Mouse (Mus musculus) CH12F3 (cell line): ENCODE data around the gene Tomm34.
"Not testable (repeated sequence)": the region's sequence is repeated elsewhere in the genome, so short reads cannot be mapped to it uniquely, and the experiment has no call there.

ENCODE experiments used
- in situ Hi-C: fragments of 300-500 bp; cut with MboI; formaldehyde crosslinking; loops from 2 replicates; pipeline ENCODE4 v1.14.3; 2020; ENCODE audit warnings: low sequenced_read_pairs

Gene Tomm34

GRCm38 (mm10) chr2:164077875-164078274 lies 6.9 kb upstream of the Tomm34 start:
- in situ Hi-C loops, result no loop called here

- in situ Hi-C loops, result no loop called here
Measured at GRCm38 (mm10) chr2:164076874-164077425, 6.0 kb upstream of the Tomm34 start.

GRCm38 (mm10) chr2:164075088-164075487 lies 4.1 kb upstream of the Tomm34 start:
- in situ Hi-C loops, result no loop called here

- in situ Hi-C loops, result no loop called here
Measured at GRCm38 (mm10) chr2:164073918-164074578, 3.1 kb upstream of the Tomm34 start.

- in situ Hi-C loops, result no loop called here
Measured at GRCm38 (mm10) chr2:164073120-164073519, 2.2 kb upstream of the Tomm34 start.

- in situ Hi-C loops, result no loop called here
Measured at GRCm38 (mm10) chr2:164072109-164072508, 1.1 kb upstream of the Tomm34 start.

- in situ Hi-C loops, result not testable (repeated sequence)
Measured at GRCm38 (mm10) chr2:164071437-164071820, 460 bp upstream of the Tomm34 start.

- in situ Hi-C loops, result no loop called here
Measured at GRCm38 (mm10) chr2:164070142-164070764, 716 bp downstream of the Tomm34 start, which contains the start of gene Stk4. Gene Stk4, plus strand, starts transcription at chr2:164070322.

GRCm38 (mm10) chr2:164059634-164060235 lies 11.2 kb downstream of the Tomm34 start:
- in situ Hi-C loops, result no loop called here

GRCm38 (mm10) chr2:164054671-164055070 lies 16.3 kb downstream of the Tomm34 start:
- in situ Hi-C loops, result no loop called here

GRCm38 (mm10) chr2:164053767-164054166 lies 17.2 kb downstream of the Tomm34 start:
- in situ Hi-C loops, result no loop called here

- in situ Hi-C loops, result no loop called here
Measured at GRCm38 (mm10) chr2:164047197-164047690, 23.7 kb downstream of the Tomm34 start.

GRCm38 (mm10) chr2:164041523-164041922 lies 29.4 kb downstream of the Tomm34 start:
- in situ Hi-C loops, result no loop called here

- in situ Hi-C loops, result no loop called here
Measured at GRCm38 (mm10) chr2:164040949-164041348, 30.0 kb downstream of the Tomm34 start.

- in situ Hi-C loops, result no loop called here
Measured at GRCm38 (mm10) chr2:164038407-164039028, 32.5 kb downstream of the Tomm34 start.

GRCm38 (mm10) chr2:164036520-164037019 lies 34.4 kb downstream of the Tomm34 start:
- in situ Hi-C loops, result no loop called here

- in situ Hi-C loops, result no loop called here
Measured at GRCm38 (mm10) chr2:164032973-164033372, 38.0 kb downstream of the Tomm34 start.

- in situ Hi-C loops, result no loop called here
Measured at GRCm38 (mm10) chr2:164031147-164031546, 39.8 kb downstream of the Tomm34 start.

- in situ Hi-C loops, result no loop called here
Measured at GRCm38 (mm10) chr2:164025150-164025549, 45.8 kb downstream of the Tomm34 start, which contains the start of gene Pabpc1l. Gene Pabpc1l, plus strand, starts transcription at chr2:164025450.

GRCm38 (mm10) chr2:164022104-164022503 lies 48.9 kb downstream of the Tomm34 start:
- in situ Hi-C loops, result no loop called here

GRCm38 (mm10) chr2:164019943-164020342 lies 51.0 kb downstream of the Tomm34 start:
- in situ Hi-C loops, result no loop called here
